Mouse (Mus musculus) thymus, adult 2 months (tissue): ENCODE measurements around the gene Mrps18a. TPM values are rescaled to one million over a fixed set of nuclear protein-coding genes. Genes with fewer than 3 reads are reported as not detected.

Source experiments
- DNase-seq: peaks from one replicate; pipeline ENCODE4 v3.0.0; 2021
- H3K27ac ChIP-seq: fragments of 200-500 bp; 2 replicates; pipeline ENCODE4 v1.5.1; 2012; ENCODE audit warnings: low read length, control low read depth; ENCODE audit not compliant: control insufficient read depth, insufficient read depth
- H3K27me3 ChIP-seq: fragments of 200-500 bp; 2 replicates; pipeline ENCODE4 v1.6.1; 2012; ENCODE audit warnings: mild to moderate bottlenecking, low read length, moderate library complexity, mixed read lengths; ENCODE audit not compliant: control insufficient read depth, insufficient read depth
- H3K36me3 ChIP-seq: fragments of 200-500 bp; 2 replicates; pipeline ENCODE4 v1.6.1; 2012; ENCODE audit warnings: mild to moderate bottlenecking, low read length, moderate library complexity; ENCODE audit not compliant: control insufficient read depth, insufficient read depth
- H3K4me1 ChIP-seq: fragments of 200-500 bp; replicated peaks from 2 replicates; pipeline ENCODE4 v1.6.1; 2012; ENCODE audit warnings: low read length; ENCODE audit not compliant: control insufficient read depth, insufficient read depth
- H3K4me3 ChIP-seq: fragments of 200-500 bp; 2 replicates; pipeline ENCODE4 v1.5.1; 2012; ENCODE audit warnings: mild to moderate bottlenecking, low read length, control low read depth, moderate library complexity; ENCODE audit not compliant: control insufficient read depth, insufficient read depth
- CTCF ChIP-seq: fragments of 200-500 bp; IDR thresholded peaks from 2 replicates; pipeline ENCODE4 v1.5.1; 2012; ENCODE audit warnings: mild to moderate bottlenecking, control low read depth, low read length, moderate library complexity, borderline replicate concordance; ENCODE audit not compliant: control insufficient read depth, poor library complexity, insufficient read depth; ENCODE audit errors: extremely low read depth
- POLR2A ChIP-seq: fragments of 200-500 bp; IDR thresholded peaks from 2 replicates; pipeline ENCODE4 v1.6.1; 2012; ENCODE audit warnings: mild to moderate bottlenecking, low read length, control low read depth, moderate library complexity; ENCODE audit not compliant: control insufficient read depth, poor library complexity, insufficient read depth; ENCODE audit errors: extremely low read depth
- WGBS: fragments of 180-500 bp; shearing (Covaris S2); methylation state at CpG from one replicate; pipeline ENCODE4 v1.1.7; 2018; 5-methylcytosine and 5-hydroxymethylcytosine counted together
- polyA plus RNA-seq: library from polyadenylated mRNA; depleted of rRNA; stranded (reverse); fragments of >200 nt; gene quantifications from 2 replicates; pipeline ENCODE4 v1.2.3, GENCODE M21; 2012

The Mrps18a gene
- polyA plus RNA-seq, 1 experiment: 56.4 TPM

- H3K27ac ChIP-seq: no peak overlapping the region
- DNase-seq: no peak
- H3K27me3 ChIP-seq: no peaks in the 10 kb centered on the region
- TF ChIP-seq POLR2A (no peak), CTCF (no peak)
- 94% methylated on average over 12 of the region's 12 CpGs for WGBS
- no peak overlapping the region for H3K4me3 ChIP-seq
- no peaks in the 10 kb centered on the region for H3K4me1 ChIP-seq
- peaks cover 49% of the 10 kb centered on the region for H3K36me3 ChIP-seq
Measured at GRCm38 (mm10) chr17:46123953-46124700, 13.3 kb downstream of the Mrps18a start.

DNA sequence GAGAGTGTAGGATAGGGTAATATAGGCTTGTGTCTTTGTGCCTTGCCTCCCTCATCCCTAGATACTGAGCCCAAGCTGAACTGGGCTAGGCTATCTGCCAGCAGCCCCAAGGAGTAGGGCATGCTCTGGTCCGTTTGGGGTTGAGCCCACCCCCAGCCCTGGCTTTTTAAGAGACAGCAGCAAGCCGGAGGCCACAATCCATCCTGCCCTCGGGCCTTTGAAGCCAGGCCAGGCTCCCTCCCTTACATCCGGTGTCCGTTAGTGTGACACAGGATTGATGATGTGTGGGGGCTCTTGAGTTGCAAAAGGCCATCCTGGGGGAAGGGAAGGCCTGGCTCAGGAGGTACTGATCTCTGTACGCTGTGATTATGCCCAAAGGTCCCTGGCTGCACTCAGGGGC, 15.8 kb downstream of the Mrps18a start:
- Histone ChIP-seq H3K27ac (no peak overlapping the region), H3K27me3 (no peaks in the 10 kb centered on the region), H3K4me3 (no peak overlapping the region), H3K4me1 (no peaks in the 10 kb centered on the region), H3K36me3 (peaks cover 45% of the 10 kb centered on the region)
- TF ChIP-seq CTCF (no peak), POLR2A (no peak)
- WGBS: 97% methylated on average over 6 of the region's 6 CpGs
- DNase-seq: no peak

DNA sequence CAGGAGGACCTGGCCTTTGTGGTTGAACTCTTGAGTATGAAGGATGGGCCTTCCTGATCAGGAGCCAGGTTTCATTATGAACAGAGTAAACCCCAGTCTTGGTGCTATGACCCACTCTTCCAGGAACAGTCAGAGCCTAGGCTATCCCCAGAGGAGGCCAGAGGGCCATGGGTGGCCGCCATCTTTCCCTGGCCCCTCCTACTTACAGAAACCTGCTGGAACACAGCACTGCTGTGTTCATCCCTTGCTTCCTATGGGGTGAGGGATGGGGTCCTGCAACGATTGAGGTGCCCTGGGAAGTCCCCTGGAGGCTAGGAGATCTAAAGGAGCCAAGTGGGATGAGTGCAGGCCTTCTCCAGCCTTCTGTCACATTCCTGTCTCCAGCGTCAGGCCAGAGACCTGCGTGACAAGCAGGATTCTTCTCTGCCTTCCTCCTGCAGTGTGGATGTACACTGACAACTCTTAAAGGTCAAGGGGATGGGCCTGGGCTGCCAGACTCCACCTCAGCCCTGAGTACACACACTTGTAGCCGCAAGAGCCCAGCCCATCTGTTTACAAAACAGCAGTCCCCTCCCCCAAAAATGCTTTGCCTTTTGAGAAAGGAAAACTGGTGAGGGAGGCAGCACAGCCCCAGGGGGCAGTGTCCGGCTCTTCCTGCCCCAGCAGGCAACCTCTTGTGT, 17.2 kb downstream of the Mrps18a start:
- Histone ChIP-seq H3K4me3 (no peak overlapping the region), H3K36me3 (peaks cover 39% of the 10 kb centered on the region), H3K4me1 (no peaks in the 10 kb centered on the region), H3K27me3 (no peaks in the 10 kb centered on the region), H3K27ac (no peak overlapping the region)
- 92% methylated on average over 6 of the region's 6 CpGs for WGBS
- TF ChIP-seq POLR2A (no peak), CTCF (no peak)
- no peak for DNase-seq

DNA sequence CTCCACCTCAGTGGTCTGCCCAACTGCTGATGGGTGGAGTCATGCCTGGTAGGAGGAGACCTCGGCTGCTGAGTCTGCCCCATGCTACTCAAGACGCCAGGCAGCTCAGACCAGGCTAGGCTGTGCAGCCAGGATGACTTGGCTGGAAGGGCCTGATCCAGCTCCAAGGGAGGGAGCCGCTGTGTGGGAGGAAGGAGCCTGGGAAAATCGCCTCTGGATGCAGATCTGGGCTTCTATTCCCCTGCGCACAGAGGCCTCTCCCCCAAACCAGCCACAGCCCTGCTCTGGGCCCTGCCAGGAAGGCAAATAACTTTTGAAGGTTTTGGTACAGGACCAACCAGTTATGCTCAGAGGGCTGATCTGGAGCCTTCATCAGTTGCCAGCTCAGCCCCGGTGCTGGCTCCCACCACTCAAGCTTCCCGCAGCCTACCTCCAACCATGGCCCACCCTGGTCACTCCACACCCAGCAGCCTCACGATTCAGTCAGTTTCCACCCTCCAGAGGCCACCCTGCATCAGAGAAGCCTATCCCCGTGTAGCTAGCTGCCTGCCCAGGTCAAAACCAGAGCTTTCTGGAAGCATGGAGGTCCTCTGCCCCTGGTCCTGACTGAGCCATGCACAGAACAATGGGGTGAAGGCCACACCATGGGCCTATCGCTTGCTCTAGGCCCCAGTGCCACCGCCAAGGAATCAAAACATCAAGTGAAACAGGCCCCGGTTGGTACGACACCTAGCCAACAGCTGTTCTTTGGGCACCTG, 19.1 kb downstream of the Mrps18a start:
- Histone ChIP-seq H3K27ac (no peak overlapping the region), H3K4me1 (no peaks in the 10 kb centered on the region), H3K4me3 (no peak overlapping the region), H3K36me3 (peaks cover 25% of the 10 kb centered on the region), H3K27me3 (no peaks in the 10 kb centered on the region)
- TF ChIP-seq CTCF (no peak), POLR2A (no peak)
- DNase-seq: no peak
- 92% methylated on average over 13 of the region's 13 CpGs for WGBS

GRCm38 (mm10) chr17:46132058-46132718, 21.4 kb downstream of the Mrps18a start:
- H3K4me1 ChIP-seq: no peaks in the 10 kb centered on the region
- TF ChIP-seq CTCF (peak; percentile 84; the same call in 1 of the 2 replicates), POLR2A (no peak)
- no peaks in the 10 kb centered on the region for H3K27me3 ChIP-seq
- H3K36me3 ChIP-seq: peaks cover 2% of the 10 kb centered on the region
- no peak overlapping the region for H3K27ac ChIP-seq
- no peak overlapping the region for H3K4me3 ChIP-seq
- peak; percentile 78 for DNase-seq
- 34% methylated on average over 12 of the region's 12 CpGs for WGBS

- DNase-seq: no peak
- Histone ChIP-seq H3K27me3 (no peaks in the 10 kb centered on the region), H3K27ac (no peak overlapping the region), H3K4me1 (no peaks in the 10 kb centered on the region), H3K36me3 (no peaks in the 10 kb centered on the region; the same call in 1 of the 2 replicates), H3K4me3 (no peak overlapping the region)
- no peak for TF ChIP-seq CTCF
- TF ChIP-seq POLR2A: no peak
- 91% methylated on average over 8 of the region's 8 CpGs for WGBS
Measured at GRCm38 (mm10) chr17:46132862-46133261, 22.1 kb downstream of the Mrps18a start.
